Mouse (Mus musculus) frontal cortex, postnatal 10 days (tissue): ENCODE results near the gene Ssbp3.

Experiments
- DNase-seq, 2 experiments: peaks; one replicate each; pipeline ENCODE4 v3.0.0; 2022; ENCODE audit warnings: low spot score in 2 of 2, mixed read lengths in 1 of 2

Ssbp3 gene

DNA sequence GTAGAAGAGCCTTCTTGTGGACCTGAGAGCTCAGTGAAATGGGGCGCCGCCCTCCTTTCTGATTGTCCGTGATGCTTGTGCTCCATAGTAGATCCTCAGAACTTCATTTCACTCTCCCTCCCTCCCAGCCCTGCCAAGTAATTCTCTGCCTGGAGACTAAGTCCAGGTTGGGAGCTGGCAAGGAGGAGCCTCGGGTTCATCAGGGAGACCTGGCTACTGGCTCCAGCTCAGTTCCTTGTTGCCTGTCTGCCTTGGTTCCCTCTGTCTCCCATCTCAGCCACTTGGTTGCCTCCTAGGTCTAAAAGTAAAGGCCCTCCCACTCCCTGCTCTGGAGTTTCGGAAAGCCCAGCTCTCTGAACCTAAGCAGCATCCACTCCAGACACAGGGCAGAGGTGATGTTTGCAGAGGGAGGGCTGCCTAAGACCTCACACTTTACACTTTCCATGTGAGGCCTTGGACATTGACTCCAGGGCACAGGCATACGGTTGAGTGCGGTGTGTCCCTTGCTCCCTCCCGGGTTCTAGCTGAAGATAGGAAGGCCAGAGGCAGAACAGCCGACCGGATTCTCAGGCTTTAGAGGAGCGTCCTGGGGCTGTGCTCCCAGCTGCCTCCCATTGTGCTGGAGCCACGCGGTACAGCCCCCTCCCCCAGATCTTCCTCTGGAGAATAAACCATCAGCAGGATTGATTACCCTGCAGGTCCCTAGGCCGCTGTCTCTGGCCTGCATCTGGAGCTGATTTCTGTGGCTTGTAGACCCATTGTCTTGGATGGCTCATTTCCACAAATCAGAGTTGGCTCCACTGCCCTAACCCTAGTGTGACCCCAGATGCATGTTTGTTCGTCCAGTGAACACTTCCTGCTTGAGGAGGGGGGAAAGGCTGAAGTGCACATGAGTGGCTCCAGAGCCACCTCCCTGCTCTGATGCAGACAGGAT lies 75.7 kb downstream of the Ssbp3 start:
- DNase-seq, result no peak

GRCm38 (mm10) chr4:106987725-106988364 lies 77.3 kb downstream of the Ssbp3 start:
- peak in 1 of 2 experiments; percentile 50 for DNase-seq

DNA sequence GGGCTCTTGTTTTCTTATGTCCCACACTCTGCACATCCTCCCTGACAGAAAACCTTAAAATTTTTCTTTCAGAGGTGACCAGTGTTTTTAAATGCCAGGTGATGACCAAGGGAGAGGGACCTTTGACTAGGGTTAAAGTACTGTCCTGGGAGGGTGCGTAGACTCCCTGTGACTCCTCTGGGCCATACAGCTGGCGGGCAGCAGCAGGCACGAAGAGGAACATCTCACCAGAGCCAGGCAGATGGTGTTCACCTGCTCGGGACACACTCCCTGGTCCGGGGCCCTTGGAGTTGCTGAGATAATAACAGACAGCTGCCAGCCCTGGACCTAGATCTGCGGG lies 78.4 kb downstream of the Ssbp3 start:
- no peak for DNase-seq

GRCm38 (mm10) chr4:106989226-106989983 lies 78.9 kb downstream of the Ssbp3 start:
- DNase-seq, result no peak

DNA sequence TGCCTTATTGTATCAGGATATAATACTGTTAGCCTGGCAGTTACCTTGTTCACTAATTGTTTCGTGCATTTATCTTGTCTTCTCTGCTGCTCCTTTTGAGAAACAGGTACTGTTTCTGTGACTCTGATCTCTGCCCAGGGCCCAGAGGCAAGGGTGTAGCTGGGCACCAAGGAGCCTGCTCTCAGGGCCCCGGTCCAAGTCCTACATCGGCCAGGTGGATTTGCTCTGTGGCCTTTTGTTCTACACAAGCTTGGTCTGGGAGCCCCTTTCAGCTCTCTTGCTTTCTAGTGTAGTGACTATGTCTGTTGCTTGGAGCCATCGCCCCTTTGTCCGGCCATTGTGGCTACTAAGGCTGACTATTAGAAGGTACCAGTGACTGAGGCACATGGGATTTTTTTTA lies 82.6 kb downstream of the Ssbp3 start:
- DNase-seq, result no peak

DNA sequence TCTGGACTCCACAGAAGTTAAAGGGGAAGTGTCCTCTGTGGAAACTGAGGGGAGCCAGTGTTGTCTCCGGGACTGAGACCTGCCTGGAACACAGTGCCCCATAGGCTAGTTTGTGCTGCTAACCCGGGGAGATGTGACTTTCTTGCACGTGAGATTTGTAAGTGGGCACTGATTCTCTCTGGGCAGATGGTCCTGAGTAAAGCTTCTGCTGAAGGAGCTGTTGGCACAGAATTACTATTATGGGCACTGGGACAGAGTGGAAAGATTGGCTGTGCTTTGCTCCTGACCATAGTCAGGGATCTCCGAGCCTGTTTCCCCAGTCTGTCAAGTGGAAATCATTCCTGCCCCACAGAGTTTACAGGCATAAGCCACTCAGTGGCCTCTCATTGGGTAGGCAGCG lies 83.8 kb downstream of the Ssbp3 start:
- DNase-seq, result no peak

- DNase-seq, result no peak
Measured at GRCm38 (mm10) chr4:106995069-106995468, 84.6 kb downstream of the Ssbp3 start.

GRCm38 (mm10) chr4:106995513-106995912 lies 85.0 kb downstream of the Ssbp3 start:
- no peak for DNase-seq

GRCm38 (mm10) chr4:106996305-106997076 lies 86.0 kb downstream of the Ssbp3 start:
- DNase-seq, result peak; percentile 49 to 64

DNA sequence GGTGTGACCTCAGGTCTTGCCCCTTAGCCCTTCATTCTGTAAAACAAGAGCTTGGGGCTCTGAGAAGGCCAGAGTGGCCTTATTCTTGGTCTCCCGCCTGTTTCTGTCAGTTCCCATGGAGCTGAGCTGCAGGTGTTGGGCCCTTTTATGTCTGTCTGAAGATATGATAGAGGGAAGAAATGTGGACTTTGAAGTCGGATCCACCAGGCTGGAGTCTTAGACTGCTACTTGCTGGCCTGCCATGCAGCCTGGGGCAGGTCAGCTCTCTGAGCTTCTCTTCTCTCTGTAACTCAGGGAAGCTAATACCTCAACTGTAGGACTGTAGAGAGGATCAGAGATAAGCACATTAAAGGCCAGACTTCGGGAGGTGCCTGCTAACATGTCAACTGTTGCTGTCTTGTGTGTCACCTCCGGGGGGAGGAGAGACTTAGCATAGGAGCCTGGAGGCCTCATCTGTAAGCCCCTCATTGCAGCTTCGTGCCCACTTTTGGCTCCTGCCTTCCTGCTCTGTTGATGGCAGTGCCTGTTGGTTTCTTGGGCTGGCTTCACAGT lies 90.8 kb downstream of the Ssbp3 start:
- no peak for DNase-seq

DNA sequence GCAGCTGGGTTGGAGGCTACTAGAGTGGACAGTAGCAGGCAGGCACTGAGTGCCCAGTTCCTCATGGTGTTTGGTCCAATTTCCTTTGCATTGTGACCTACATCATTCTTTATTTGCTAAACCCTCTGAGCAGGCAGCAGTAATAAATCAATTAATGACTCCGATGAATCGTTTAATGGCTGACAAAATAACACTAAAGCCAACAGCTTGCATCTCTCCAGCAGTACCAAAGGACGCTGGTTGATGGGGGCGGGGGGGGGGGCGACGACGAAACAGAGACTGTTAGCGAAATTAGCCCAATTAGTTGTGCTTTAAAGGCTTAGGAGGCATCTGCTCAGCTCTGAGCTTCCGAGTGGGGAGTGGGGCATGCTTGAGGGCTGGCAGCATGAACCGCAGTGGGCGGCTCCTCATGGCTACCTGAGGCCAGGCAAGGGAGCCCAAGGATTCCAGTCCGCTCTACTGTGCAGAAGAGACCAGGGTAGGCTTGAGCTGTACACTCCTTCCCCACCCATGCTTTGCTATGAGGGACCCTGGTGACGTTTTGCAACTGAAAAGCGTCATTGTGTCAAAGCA lies 91.5 kb downstream of the Ssbp3 start:
- DNase-seq, result no peak

DNA sequence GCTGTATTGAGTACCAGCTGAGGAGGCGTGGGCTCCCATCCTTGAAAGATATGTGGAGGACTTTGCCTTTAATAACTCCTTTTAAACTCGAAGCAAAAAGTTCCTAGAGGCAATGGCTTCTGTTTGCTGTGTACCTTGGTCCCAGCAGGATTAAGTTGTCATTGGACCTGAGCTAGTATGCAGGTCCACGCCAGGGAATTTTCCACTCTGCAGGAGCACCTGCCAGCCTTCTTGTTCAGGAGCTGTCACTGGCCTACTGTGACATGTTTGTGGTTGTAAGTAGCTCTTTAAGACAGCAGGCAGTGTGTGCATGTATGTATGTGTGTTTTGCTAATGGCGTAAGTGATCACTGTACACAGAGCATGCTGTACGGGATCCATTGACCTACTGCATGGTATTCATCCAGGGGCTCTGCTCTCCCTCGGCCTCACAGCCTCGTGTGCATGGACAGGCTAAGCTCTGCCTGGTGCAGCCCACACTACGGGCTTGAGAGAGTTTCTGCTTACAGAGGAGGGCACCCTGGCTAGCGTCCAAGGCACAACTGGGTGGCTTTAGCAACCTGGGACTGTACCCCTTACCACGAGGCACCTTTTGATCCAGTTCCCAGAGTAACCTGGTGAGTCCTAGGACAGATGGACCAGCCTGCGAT lies 92.1 kb downstream of the Ssbp3 start:
- no peak for DNase-seq

DNA sequence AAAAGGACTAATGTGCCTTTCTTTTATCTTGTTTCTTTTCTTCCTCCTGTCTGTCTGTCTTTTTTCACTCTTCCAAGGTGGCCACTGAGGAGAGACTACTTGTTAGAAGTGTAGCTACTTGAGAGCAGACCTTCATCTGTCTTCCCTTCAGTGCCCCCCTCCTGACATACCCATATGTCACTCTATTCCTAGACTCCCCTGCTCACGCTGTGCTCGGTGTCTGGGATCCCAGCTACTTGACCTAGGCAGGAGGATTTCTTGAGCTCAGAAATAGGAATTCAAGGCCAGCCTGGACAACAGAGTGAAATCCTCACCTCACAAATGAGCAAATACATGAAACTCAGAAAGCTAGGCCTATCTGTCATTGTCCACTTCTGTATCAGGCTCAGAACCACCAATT lies 92.7 kb downstream of the Ssbp3 start:
- no peak for DNase-seq

DNA sequence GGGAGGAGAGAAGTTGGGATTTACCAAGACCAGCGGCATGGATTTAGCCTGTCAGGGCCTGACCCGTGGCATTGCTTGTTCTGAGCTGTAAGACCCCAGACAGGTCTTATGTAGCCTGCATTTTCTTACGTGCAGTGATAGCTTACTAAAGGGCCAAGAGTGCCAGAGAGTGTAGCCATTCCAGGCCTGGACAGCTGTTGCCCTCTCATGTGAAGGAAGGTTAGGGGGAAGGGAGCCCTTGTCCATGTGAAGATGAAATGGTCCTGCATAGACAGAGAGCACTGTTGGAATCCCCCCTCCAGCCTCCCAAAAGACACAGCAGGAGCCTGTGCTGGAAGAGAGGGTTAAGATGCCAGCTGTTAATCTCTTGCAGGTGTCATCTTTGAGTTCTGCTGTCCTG lies 93.3 kb downstream of the Ssbp3 start:
- DNase-seq, result no peak

GRCm38 (mm10) chr4:107004346-107004745 lies 93.8 kb downstream of the Ssbp3 start:
- DNase-seq, result no peak

GRCm38 (mm10) chr4:107005166-107005565 lies 94.7 kb downstream of the Ssbp3 start:
- no peak for DNase-seq

DNA sequence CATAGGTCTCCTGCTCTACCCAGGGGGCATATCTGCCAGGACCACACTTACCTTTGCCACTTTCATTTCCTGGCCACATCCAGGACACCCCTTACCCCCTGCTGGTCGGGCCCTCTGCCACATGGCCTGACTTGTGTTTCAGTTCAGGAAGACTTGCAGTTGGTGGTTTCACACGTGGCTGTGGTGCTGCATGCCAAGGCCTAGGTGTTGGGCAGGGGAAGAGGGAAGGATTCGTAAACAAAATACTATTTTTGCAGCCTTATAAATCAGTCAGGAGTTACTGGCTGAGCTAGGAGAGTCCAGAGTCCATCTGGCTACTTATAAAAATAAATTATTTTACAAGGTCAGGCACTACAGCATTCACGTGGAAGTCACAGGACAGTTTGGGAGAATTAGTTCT lies 95.7 kb downstream of the Ssbp3 start:
- DNase-seq, result no peak

- DNase-seq, result no peak
Measured at GRCm38 (mm10) chr4:107006807-107007206, 96.3 kb downstream of the Ssbp3 start.

GRCm38 (mm10) chr4:107007359-107007758 lies 96.9 kb downstream of the Ssbp3 start:
- no peak for DNase-seq

- DNase-seq, result no peak
Measured at GRCm38 (mm10) chr4:107008161-107008560, 97.7 kb downstream of the Ssbp3 start.

GRCm38 (mm10) chr4:107009548-107009947 lies 99.0 kb downstream of the Ssbp3 start:
- no peak for DNase-seq
